Mouse (Mus musculus): ENCODE measurements around the gene Nup93. TPM values are rescaled to one million over a fixed set of nuclear protein-coding genes. Genes with fewer than 3 reads are reported as not detected.

Gene Nup93
- polyA plus RNA-seq, 1 experiment from 2014 or later = 18.2 TPM

DNA sequence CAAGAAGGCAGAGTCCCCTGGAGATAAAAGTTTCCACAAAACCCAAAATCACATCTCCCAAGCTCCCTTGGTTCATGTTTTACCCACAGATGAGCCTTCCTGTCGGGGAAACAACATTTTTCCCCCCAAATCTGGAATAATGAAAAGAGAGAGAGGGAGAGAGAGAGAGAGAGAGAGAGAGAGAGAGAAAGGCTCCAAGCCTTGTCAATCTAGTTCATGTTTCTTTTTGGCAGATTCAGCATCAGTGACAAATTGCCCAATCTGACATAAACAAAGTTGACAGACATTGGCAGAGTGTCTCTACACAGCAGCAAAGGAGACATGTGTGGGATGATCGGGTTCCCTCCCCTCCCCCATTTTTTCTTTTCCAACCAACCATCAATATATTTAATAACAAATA is 6.9 kb upstream of the Nup93 start:
- DNase-seq (no peak), ATAC-seq (no peak)
- Histone ChIP-seq H3K9me3 (ENCODE audit: low read length) (no peaks in the 10 kb centered on the region), H3K4me3 (ENCODE audit: low read depth, low read length) (no peak overlapping the region), H3K9ac (replicated peaks) (no peak overlapping the region), H3K36me3 (replicated peaks; ENCODE audit: insufficient read depth, low read length) (no peaks in the 10 kb centered on the region), H3K4me2 (ENCODE audit: low read depth, low read length) (no peak overlapping the region), H3K27ac (ENCODE audit: low read depth) (no peak overlapping the region), H3K27me3 (ENCODE audit: insufficient read depth, low read length) (no peaks in the 10 kb centered on the region), H3K4me1 (ENCODE audit: insufficient read depth) (no peaks in the 10 kb centered on the region)
- WGBS (ENCODE audit: insufficient replicate concordance) = 48% methylated on average over 2 of the region's 2 CpGs
- TF ChIP-seq CTCF (IDR thresholded peaks at IDR 0.05; ENCODE audit: low read depth) = no peak
- no peak for TF ChIP-seq EP300 (IDR thresholded peaks at IDR 0.05; ENCODE audit: low read depth)

DNA sequence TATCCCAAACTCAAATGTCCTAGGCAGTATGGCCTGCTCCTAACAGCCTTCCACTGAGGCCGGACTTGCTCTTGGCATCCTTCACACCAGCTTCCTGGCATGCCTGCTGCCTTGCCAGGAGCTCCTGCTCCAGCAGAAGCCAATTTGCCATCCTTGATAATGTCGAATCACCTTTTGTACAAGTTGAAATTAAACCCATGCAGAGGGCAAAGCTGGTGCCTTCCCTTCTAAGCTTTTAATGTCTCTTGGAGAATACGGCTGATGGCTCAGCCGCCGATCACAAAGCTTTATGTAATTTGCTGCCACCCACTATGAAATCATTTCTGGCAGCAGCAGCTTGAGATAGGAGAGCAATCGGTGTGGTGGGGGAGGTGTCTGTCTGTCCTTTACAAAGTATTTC is 4.7 kb upstream of the Nup93 start:
- H3K27ac ChIP-seq (ENCODE audit: low read depth) = no peak overlapping the region
- no peak overlapping the region for H3K9ac ChIP-seq (replicated peaks)
- WGBS (ENCODE audit: insufficient replicate concordance) = 68% methylated on average over 6 of the region's 6 CpGs
- TF ChIP-seq EP300 (IDR thresholded peaks at IDR 0.05; ENCODE audit: low read depth) (no peak), CTCF (IDR thresholded peaks at IDR 0.05; ENCODE audit: low read depth) (no peak)
- ATAC-seq (no peak), DNase-seq (no peak)
- H3K9me3 ChIP-seq (ENCODE audit: low read length) = no peaks in the 10 kb centered on the region
- H3K27me3 ChIP-seq (ENCODE audit: insufficient read depth, low read length) = no peaks in the 10 kb centered on the region
- no peaks in the 10 kb centered on the region for H3K36me3 ChIP-seq (replicated peaks; ENCODE audit: insufficient read depth, low read length)
- no peak overlapping the region for H3K4me2 ChIP-seq (ENCODE audit: low read depth, low read length)
- H3K4me1 ChIP-seq (ENCODE audit: insufficient read depth) = peaks cover 5% of the 10 kb centered on the region
- H3K4me3 ChIP-seq (ENCODE audit: low read depth, low read length) = no peak overlapping the region

DNA sequence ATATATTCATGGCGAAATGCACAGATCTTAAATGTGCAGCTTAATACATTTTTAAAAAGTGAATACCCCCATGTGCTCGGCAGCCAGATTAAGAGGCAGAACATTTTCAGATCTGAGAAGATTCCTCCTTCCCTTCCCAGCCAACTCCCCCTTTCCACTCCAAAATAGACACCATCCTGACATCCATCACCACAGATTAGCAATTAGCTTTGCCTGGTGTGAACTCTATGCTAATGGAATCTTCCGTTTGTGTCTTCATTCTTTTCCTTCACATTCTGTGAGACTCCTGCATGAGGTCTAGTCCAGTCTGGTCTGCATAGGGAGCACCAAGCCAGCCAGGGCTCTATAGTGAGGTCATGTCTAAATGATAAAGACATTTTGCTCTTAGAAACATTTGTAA is 4.1 kb upstream of the Nup93 start:
- Histone ChIP-seq H3K36me3 (replicated peaks; ENCODE audit: insufficient read depth, low read length) (no peaks in the 10 kb centered on the region), H3K4me1 (ENCODE audit: insufficient read depth) (peaks cover 11% of the 10 kb centered on the region), H3K9ac (replicated peaks) (no peak overlapping the region), H3K27me3 (ENCODE audit: insufficient read depth, low read length) (no peaks in the 10 kb centered on the region), H3K27ac (ENCODE audit: low read depth) (no peak overlapping the region), H3K9me3 (ENCODE audit: low read length) (no peaks in the 10 kb centered on the region), H3K4me3 (ENCODE audit: low read depth, low read length) (no peak overlapping the region), H3K4me2 (ENCODE audit: low read depth, low read length) (no peak overlapping the region)
- ATAC-seq (no peak), DNase-seq (no peak)
- WGBS (ENCODE audit: insufficient replicate concordance) = 65% methylated on average over 3 of the region's 3 CpGs
- TF ChIP-seq EP300 (IDR thresholded peaks at IDR 0.05; ENCODE audit: low read depth) (no peak), CTCF (IDR thresholded peaks at IDR 0.05; ENCODE audit: low read depth) (no peak)

DNA sequence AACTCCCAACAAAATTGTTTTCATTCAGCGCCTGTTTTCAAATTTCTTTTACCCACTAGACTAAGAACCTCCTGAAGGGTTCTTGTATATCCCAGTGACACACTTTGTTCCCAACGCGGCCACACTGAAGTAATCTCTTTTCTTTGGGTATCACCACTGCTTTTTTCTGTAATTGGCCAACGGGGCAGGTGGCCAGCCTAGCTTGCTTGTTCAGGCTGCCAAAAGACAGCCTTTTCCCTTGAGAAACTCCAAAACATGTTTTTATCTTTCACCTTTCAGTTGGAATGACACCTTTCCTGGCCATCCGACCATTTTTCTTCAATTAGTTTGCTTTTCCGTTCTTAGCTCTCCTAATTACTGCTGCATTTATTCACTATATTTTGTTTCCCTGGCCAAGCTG is 545 bp upstream of the Nup93 start:
- H3K4me2 ChIP-seq (ENCODE audit: low read depth, low read length) = peak overlapping the region; percentile 96
- DNase-seq (no peak), ATAC-seq (no peak)
- TF ChIP-seq EP300 (IDR thresholded peaks at IDR 0.05; ENCODE audit: low read depth) (no peak), CTCF (IDR thresholded peaks at IDR 0.05; ENCODE audit: low read depth) (no peak)
- no peaks in the 10 kb centered on the region for H3K9me3 ChIP-seq (ENCODE audit: low read length)
- peaks cover 16% of the 10 kb centered on the region for H3K4me1 ChIP-seq (ENCODE audit: insufficient read depth)
- H3K36me3 ChIP-seq (replicated peaks; ENCODE audit: insufficient read depth, low read length) = no peaks in the 10 kb centered on the region
- H3K27me3 ChIP-seq (ENCODE audit: insufficient read depth, low read length) = no peaks in the 10 kb centered on the region
- peak overlapping the region; percentile 38; the same call in 1 of the 2 replicates for H3K9ac ChIP-seq (replicated peaks)
- peak overlapping the region; percentile 64 for H3K4me3 ChIP-seq (ENCODE audit: low read depth, low read length)
- peak overlapping the region; percentile 44; the same call in 1 of the 2 replicates for H3K27ac ChIP-seq (ENCODE audit: low read depth)
- WGBS (ENCODE audit: insufficient replicate concordance) = 51% methylated on average over 6 of the region's 6 CpGs

DNA sequence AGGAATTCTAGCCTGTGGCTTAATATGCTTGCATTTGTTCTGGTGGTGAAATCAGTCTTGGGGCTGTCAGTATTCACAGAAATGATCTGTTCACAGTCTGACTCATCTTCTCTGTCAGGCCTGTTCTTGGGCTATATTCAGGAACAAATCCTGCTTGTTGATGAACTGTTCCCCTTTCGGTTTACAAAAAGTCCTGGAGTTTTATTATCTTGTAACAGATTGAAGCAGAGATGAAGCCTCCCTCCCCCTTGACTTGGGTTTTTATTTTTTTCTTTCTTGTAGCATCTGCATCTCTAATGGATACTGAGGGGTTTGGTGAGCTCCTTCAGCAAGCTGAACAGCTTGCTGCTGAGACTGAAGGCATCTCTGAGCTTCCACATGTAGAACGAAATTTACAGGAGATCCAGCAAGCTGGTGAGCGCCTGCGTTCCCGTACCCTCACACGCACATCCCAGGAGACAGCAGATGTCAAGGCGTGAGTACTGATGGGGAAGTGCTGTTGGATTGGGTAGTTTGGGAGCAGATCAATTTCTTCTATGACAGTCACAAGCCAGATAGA is 13.1 kb downstream of the Nup93 start:
- no peak for ATAC-seq
- no peak overlapping the region for H3K4me2 ChIP-seq (ENCODE audit: low read depth, low read length)
- H3K4me3 ChIP-seq (ENCODE audit: low read depth, low read length) = no peak overlapping the region
- H3K36me3 ChIP-seq (replicated peaks; ENCODE audit: insufficient read depth, low read length) = 0 out of 2 replicates have a peak, but pooled peaks cover 6% of the 10 kb centered on the region
- H3K4me1 ChIP-seq (ENCODE audit: insufficient read depth) = no peaks in the 10 kb centered on the region
- H3K27me3 ChIP-seq (ENCODE audit: insufficient read depth, low read length) = no peaks in the 10 kb centered on the region
- H3K9me3 ChIP-seq (ENCODE audit: low read length) = no peaks in the 10 kb centered on the region
- no peak overlapping the region for H3K9ac ChIP-seq (replicated peaks)
- TF ChIP-seq EP300 (IDR thresholded peaks at IDR 0.05; ENCODE audit: low read depth) (no peak), CTCF (IDR thresholded peaks at IDR 0.05; ENCODE audit: low read depth) (no peak)
- H3K27ac ChIP-seq (ENCODE audit: low read depth) = no peak overlapping the region
- 83% methylated on average over 7 of the region's 7 CpGs for WGBS (ENCODE audit: insufficient replicate concordance)
- no peak for DNase-seq

DNA sequence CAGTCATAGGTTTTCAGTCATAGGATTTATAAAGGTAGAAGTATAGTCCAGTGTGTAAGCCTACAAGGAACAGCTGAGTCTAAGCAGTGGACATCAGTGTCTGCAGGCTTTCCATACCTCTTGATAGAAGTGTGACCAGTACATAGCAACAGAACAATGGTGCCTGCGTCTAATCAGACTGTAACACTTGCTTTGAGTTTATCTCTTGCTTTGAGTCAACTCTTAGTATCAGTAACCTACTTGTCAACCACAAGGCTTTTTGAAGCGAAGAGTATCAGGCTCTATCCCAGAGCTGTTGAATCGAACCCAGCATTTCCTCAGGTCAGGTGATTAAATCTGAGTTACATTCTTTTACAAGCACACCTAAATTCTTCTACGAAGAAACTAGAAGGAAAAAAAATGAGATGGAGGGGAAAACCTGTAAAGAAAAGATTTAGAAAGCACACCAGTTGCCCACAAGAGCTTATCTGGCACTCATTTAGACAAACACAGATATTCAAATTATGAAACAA is 25.9 kb downstream of the Nup93 start:
- ATAC-seq = peak; percentile 23; the same call in 1 of the 2 replicates

More for the DNA sequence above, 25.9 kb downstream of the Nup93 start:
- no peak overlapping the region for H3K9ac ChIP-seq (replicated peaks)
- H3K4me1 ChIP-seq (ENCODE audit: insufficient read depth) = no peaks in the 10 kb centered on the region
- DNase-seq = no peak
- H3K27me3 ChIP-seq (ENCODE audit: insufficient read depth, low read length) = no peaks in the 10 kb centered on the region
- H3K9me3 ChIP-seq (ENCODE audit: low read length) = no peaks in the 10 kb centered on the region
- no peak overlapping the region for H3K4me2 ChIP-seq (ENCODE audit: low read depth, low read length)
- peak; percentile 60; the same call in 1 of the 2 replicates for TF ChIP-seq EP300 (IDR thresholded peaks at IDR 0.05; ENCODE audit: low read depth)
- no peak for TF ChIP-seq CTCF (IDR thresholded peaks at IDR 0.05; ENCODE audit: low read depth)
- H3K27ac ChIP-seq (ENCODE audit: low read depth) = no peak overlapping the region
- no peak overlapping the region for H3K4me3 ChIP-seq (ENCODE audit: low read depth, low read length)
- peaks cover 6% of the 10 kb centered on the region; the same call in 1 of the 2 replicates for H3K36me3 ChIP-seq (replicated peaks; ENCODE audit: insufficient read depth, low read length)
- 57% methylated on average over 4 of the region's 4 CpGs for WGBS (ENCODE audit: insufficient replicate concordance)
